Comparison of ENCODE assay signal across 9 mouse cellular contexts in genomic region chr16:30826128-30826527, GRCm38 (mm10).
DNase-seq lines count a peak whose midpoint lies in the region; ATAC-seq and TF ChIP-seq lines count a peak whose summit lies in the region.
"Had no signal": no experiment of that assay in that cellular context is flagged by ENCODE, and none has a peak within 500 bp of the region (broad histone marks: within the 10 kb centered on the region; RNA-seq: fewer than 3 reads in every experiment).

No protein-coding gene starts in this region.

- no peak overlapping the region for H3K9ac ChIP-seq in kidney, postnatal 0 days (ENCODE audit: low read depth, low read length)
- H3K9ac ChIP-seq: neural tube, embryonic 13.5 days had no signal

- no peak overlapping the region; the same call in 1 of the 2 replicates for H3K27ac ChIP-seq in kidney, postnatal 0 days
- H3K27ac ChIP-seq: neural tube, embryonic 13.5 days had no signal

- no peaks in the 10 kb centered on the region for H3K27me3 ChIP-seq in kidney, postnatal 0 days (ENCODE audit: insufficient read depth, low read length)
- H3K27me3 ChIP-seq: neural tube, embryonic 13.5 days had no signal

- no peaks in the 10 kb centered on the region for H3K36me3 ChIP-seq in kidney, postnatal 0 days (ENCODE audit: insufficient read depth, low read length)
- H3K36me3 ChIP-seq: neural tube, embryonic 13.5 days had no signal

- no peak overlapping the region for H3K4me2 ChIP-seq in kidney, postnatal 0 days (ENCODE audit: low read length)
- H3K4me2 ChIP-seq: neural tube, embryonic 13.5 days had no signal

- no peak for TF ChIP-seq CTCF in kidney, postnatal 0 days (IDR thresholded peaks at IDR 0.05; ENCODE audit: low read depth)

- peaks cover 20% of the 10 kb centered on the region for H3K4me1 ChIP-seq in kidney, postnatal 0 days (replicated peaks; ENCODE audit: insufficient read depth, low read length)

- H3K4me3 ChIP-seq in kidney, postnatal 0 days (replicated peaks; ENCODE audit: low read depth, low read length), result no peak overlapping the region
- H3K4me3 ChIP-seq: neural tube, embryonic 13.5 days had no signal

- no peaks in the 10 kb centered on the region for H3K9me3 ChIP-seq in kidney, postnatal 0 days (replicated peaks; ENCODE audit: low read length)
- H3K9me3 ChIP-seq: neural tube, embryonic 13.5 days had no signal

- WGBS in kidney, postnatal 0 days, result 39% methylated on average over 3 of the region's 3 CpGs

- ATAC-seq in kidney, postnatal 0 days (replicated peaks; ENCODE audit: low FRiP score, low read depth), result no peak
- no peak for ATAC-seq in erythroblast, adult 5-6 weeks (replicated peaks; ENCODE audit: low FRiP score, poor library complexity, severe bottlenecking)

- DNase-seq in kidney, postnatal 0 days (ENCODE audit: low spot score), result peak; percentile 58
- no peak for DNase-seq in kidney, adult 9 months
- peak; percentile 21 to 39 for DNase-seq in frontal cortex, postnatal 10 days (ENCODE audit: low spot score in 2 of 2)
- peak; percentile 60 for DNase-seq in heart, postnatal 4 days
- peak; percentile 30 for DNase-seq in lung, postnatal 36 days
- no peak for DNase-seq in testis, postnatal 14 days (ENCODE audit: low spot score)
- no peak for DNase-seq in T-cell, adult 2 months (ENCODE audit: low spot score)

Comparison
In these comparisons a context has a peak if more than half of its experiments do, and no peak if none do; other contexts are left out.
1. DNase-seq: peak in kidney, postnatal 0 days (single experiment), frontal cortex, postnatal 10 days (2 of 2), heart, postnatal 4 days (single experiment) and lung, postnatal 36 days (single experiment); none in kidney, adult 9 months (single experiment), testis, postnatal 14 days (single experiment) and T-cell, adult 2 months (single experiment).